Mouse (Mus musculus) lung, embryonic 14.5 days (tissue): Measurements from ENCODE around the gene 4930426L09Rik. TPM values are rescaled to one million over a fixed set of nuclear protein-coding genes. Genes with fewer than 3 reads are reported as not detected.

Experiments used
- ATAC-seq: fragments of 200-750 bp; cut with Nextera tagmentation; 2 replicates; pipeline ENCODE4 v1.8.0; 2017; ENCODE audit warnings: mild to moderate bottlenecking, moderate TSS enrichment, moderate library complexity; ENCODE audit not compliant: insufficient read depth
- DNase-seq: peaks from one replicate; pipeline ENCODE4 v3.0.0-alpha.2; 2015
- H3K27ac ChIP-seq: fragments of 300-500 bp; sonication (generic); 2 replicates; pipeline ENCODE4 v1.5.1; 2014; ENCODE audit warnings: low read depth, mild to moderate bottlenecking, moderate library complexity
- H3K27me3 ChIP-seq: fragments of 300-500 bp; sonication (generic); 2 replicates; pipeline ENCODE4 v1.6.1; 2014; ENCODE audit warnings: low read length, control low read depth; ENCODE audit not compliant: insufficient read depth
- H3K36me3 ChIP-seq: fragments of 300-500 bp; sonication (generic); 2 replicates; pipeline ENCODE4 v1.6.1; 2014; ENCODE audit warnings: control low read depth; ENCODE audit not compliant: insufficient read depth
- H3K4me1 ChIP-seq: fragments of 300-500 bp; sonication (generic); 2 replicates; pipeline ENCODE4 v1.6.1; 2014; ENCODE audit warnings: antibody characterized with exemption, control low read depth; ENCODE audit not compliant: insufficient read depth
- H3K4me2 ChIP-seq: fragments of 300-500 bp; sonication (generic); 2 replicates; pipeline ENCODE4 v1.6.1; 2014; ENCODE audit warnings: mild to moderate bottlenecking
- H3K4me3 ChIP-seq: fragments of 300-500 bp; sonication (generic); 2 replicates; pipeline ENCODE4 v1.5.1; 2014; ENCODE audit warnings: low read depth, low read length
- H3K9ac ChIP-seq: fragments of 300-500 bp; sonication (generic); 2 replicates; pipeline ENCODE4 v1.6.1; 2014
- H3K9me3 ChIP-seq: fragments of 300-500 bp; sonication (generic); 2 replicates; pipeline ENCODE4 v1.6.1; 2016; ENCODE audit warnings: low read depth, low read length, control low read depth
- CTCF ChIP-seq: IDR thresholded peaks from 2 replicates; pipeline ENCODE4 v1.5.1; 2016; ENCODE audit warnings: antibody characterized with exemption, low read depth
- WGBS: fragments of 180-500 bp; shearing (Covaris S2); extraction: QIAGEN DNeasy Blood & Tissue Kit; methylation state at CpG from one replicate; pipeline ENCODE4 v1.1.7; 2014; 5-methylcytosine and 5-hydroxymethylcytosine counted together
- polyA plus RNA-seq: library from polyadenylated mRNA; unstranded; fragments of >200 nt; fragmentation: Nextera tagmentation; extraction: Ambion mirVana; gene quantifications from 2 replicates; pipeline ENCODE4 v1.2.1, GENCODE M21; 2014

4930426L09Rik gene
- polyA plus RNA-seq, result 0.42 and 0.57 TPM in 2 replicates

DNA sequence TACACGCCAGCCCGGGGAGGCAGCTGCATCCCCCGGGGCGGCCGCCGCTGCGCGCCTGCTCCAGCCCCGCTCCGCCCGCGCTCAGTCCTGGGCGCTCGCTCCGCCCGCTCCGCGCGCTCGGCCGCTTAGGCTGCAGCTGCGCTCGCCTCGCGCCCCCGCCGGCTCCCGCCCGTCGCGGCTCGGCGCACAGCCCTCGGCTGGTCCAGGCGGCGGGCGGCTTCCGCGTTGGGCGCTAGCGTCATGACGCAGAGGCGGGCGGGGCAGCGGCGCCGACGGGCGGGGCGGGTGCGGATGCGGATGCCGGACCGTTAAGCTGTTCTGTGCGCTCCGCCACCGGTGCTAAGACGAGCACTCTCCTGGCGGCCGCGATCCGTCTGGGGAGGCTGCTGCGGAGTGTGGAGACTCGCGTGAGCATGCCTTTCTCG lies at the start of gene 4930426L09Rik, which contains the start of gene Pip4k2a:
Gene 4930426L09Rik, plus strand, starts transcription at position 290 of the 425 bp plus-strand sequence.
Gene Pip4k2a, minus strand, starts transcription at position 73 of the 425 bp plus-strand sequence.
- DNase-seq (peak; percentile 96), ATAC-seq (peak; percentile 99)
- Histone ChIP-seq H3K4me2 (peak within 1 kb of the TSS; percentile 93), H3K9me3 (no peaks in the 10 kb centered on the region), H3K27ac (peak within 1 kb of the TSS; percentile 92), H3K9ac (peak within 1 kb of the TSS; percentile 68), H3K36me3 (no peaks in the 10 kb centered on the region), H3K27me3 (no peaks in the 10 kb centered on the region), H3K4me1 (0 out of 2 replicates have a peak, but pooled peaks cover 2% of the 10 kb centered on the region), H3K4me3 (peak within 1 kb of the TSS; percentile 79)
- under 1% methylated on average over 65 of the region's 66 CpGs for WGBS
- TF ChIP-seq CTCF, result no peak

DNA sequence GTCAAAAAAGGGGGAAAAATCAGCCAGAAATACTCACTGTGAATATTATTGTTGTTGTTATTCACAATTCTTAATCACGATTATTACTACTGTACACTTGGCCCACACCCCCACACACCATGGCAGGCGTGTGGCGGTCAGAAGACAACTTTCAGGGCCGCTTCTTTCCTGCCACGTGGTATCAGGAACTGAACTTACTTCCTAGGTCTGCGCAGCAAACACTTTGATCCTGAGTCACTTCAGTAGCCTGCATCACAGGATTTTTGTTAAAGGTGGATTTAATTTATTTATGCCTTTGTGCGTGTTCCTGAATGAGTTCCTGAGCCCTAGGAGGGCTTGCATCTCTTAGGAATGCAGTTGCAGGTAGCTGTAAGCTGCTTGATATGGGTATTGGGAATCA lies 49.4 kb upstream of the 4930426L09Rik start:
- no peak for TF ChIP-seq CTCF
- Histone ChIP-seq H3K4me3 (no peak overlapping the region), H3K4me1 (peaks cover 7% of the 10 kb centered on the region), H3K4me2 (no peak overlapping the region), H3K27me3 (no peaks in the 10 kb centered on the region), H3K27ac (no peak overlapping the region), H3K9ac (no peak overlapping the region), H3K36me3 (no peaks in the 10 kb centered on the region), H3K9me3 (no peaks in the 10 kb centered on the region)
- ATAC-seq (no peak), DNase-seq (no peak)
- WGBS, result 76% methylated on average over 7 of the region's 7 CpGs

DNA sequence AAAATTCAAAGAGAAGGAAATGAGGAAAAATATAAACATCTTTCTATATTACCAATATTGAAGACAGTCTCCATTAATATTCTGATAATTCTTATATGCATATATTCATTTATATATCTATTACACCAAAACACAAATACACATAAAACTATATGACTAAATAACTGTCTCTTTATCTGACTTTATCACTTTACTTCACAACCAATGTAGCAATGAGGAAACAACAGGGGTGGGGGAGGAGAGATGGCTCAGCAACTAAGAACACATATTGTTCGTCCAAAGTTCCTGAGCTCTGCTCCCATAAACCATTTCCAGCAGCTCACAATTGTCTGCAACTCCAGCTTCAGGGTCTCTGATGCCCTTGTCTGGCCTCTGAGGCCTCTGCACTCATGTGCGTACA lies 47.4 kb upstream of the 4930426L09Rik start:
- no peaks in the 10 kb centered on the region for H3K9me3 ChIP-seq
- 74% methylated on average over 2 of the region's 2 CpGs for WGBS

DNA sequence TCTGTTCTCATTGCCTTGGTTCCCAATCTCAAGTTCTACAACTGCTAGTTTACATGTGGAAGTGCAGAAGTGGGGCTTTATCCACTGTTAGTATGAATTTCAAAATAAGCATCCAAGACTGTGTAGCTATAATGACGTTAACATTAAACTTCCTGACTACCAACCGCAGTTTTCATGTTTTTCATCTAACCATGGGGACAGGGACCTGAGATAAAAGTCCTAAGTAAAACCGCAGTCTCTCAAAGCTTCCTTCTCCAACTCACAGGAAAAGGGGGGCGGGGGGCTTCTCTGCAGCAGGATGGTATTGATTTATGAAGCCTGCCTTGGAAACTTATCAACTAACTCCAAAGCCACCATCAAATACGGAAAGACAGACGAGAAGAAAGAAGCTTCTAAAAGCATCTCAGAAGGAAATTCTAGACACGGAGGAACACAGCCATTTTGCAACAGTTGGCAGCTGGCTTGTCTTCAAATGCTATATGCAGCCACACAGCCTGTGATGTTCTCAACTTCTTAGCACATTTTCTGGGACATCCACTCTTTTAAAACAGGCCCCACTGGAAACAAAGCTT lies 46.0 kb upstream of the 4930426L09Rik start:
- WGBS, result 33% methylated on average over 7 of the region's 7 CpGs
- H3K9me3 ChIP-seq, result no peaks in the 10 kb centered on the region
- H3K27me3 ChIP-seq, result no peaks in the 10 kb centered on the region
- DNase-seq (peak; percentile 62), ATAC-seq (peak; percentile 24)
- no peak for TF ChIP-seq CTCF
- H3K4me1 ChIP-seq, result peaks cover 7% of the 10 kb centered on the region
- H3K9ac ChIP-seq, result no peak overlapping the region
- 0 out of 2 replicates have a peak overlapping the region, but pooled peaks have one; percentile 38 for H3K27ac ChIP-seq
- H3K36me3 ChIP-seq, result no peaks in the 10 kb centered on the region
- no peak overlapping the region for H3K4me3 ChIP-seq
- peak overlapping the region; percentile 21; the same call in 1 of the 2 replicates for H3K4me2 ChIP-seq

More for the DNA sequence above, 47.4 kb upstream of the 4930426L09Rik start:
- no peaks in the 10 kb centered on the region for H3K27me3 ChIP-seq
- TF ChIP-seq CTCF, result no peak
- no peak overlapping the region for H3K9ac ChIP-seq
- no peak overlapping the region for H3K4me3 ChIP-seq
- DNase-seq, result no peak
- H3K36me3 ChIP-seq, result no peaks in the 10 kb centered on the region
- no peak overlapping the region for H3K27ac ChIP-seq
- no peak for ATAC-seq
- no peak overlapping the region for H3K4me2 ChIP-seq
- H3K4me1 ChIP-seq, result peaks cover 7% of the 10 kb centered on the region

DNA sequence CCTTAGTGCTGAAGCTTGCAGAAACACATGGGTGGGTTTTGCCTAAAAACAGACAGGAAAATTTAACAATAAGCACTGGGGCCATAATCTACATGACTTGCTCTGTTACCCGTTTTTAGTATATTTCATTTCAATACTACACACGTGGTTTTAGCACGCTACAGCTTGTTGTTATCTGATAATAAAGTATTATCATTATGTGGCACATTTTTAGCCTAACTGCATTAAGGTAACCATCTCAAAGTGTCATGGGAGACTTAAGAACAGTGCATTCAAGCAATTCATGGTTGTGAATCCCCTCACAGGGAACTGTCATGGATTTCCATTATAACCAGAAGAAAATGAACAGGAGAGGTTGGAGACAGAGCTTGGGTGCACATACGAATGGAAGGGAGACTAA lies 43.7 kb upstream of the 4930426L09Rik start:
- no peaks in the 10 kb centered on the region for H3K36me3 ChIP-seq
- H3K9ac ChIP-seq, result no peak overlapping the region
- no peaks in the 10 kb centered on the region for H3K27me3 ChIP-seq
- DNase-seq, result no peak
- H3K27ac ChIP-seq, result no peak overlapping the region
- H3K4me1 ChIP-seq, result peaks cover 3% of the 10 kb centered on the region; the same call in 1 of the 2 replicates
- no peak overlapping the region for H3K4me3 ChIP-seq
- no peaks in the 10 kb centered on the region for H3K9me3 ChIP-seq
- no peak overlapping the region for H3K4me2 ChIP-seq
- no peak for ATAC-seq
- 79% methylated on average over 4 of the region's 4 CpGs for WGBS
- no peak for TF ChIP-seq CTCF

DNA sequence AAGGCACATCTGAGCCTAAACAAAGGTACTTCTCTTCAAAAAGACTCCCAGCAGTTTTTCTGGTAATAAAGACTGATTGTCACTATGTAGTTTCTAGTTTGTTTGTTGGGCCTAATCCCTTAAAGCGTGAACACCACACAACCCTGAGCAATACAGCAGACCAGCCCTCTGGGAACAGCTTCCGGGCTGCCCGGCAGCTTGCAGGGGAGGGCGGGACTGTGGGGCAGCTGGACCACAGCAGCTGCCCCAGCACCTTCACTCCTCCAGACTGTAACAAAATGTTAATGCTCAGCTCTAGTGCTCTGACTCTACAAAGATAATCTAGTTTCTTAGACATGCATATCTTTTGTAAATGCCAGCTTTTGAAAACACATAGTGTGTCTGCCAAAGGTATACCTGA lies 43.1 kb upstream of the 4930426L09Rik start:
- Histone ChIP-seq H3K4me3 (no peak overlapping the region), H3K27ac (no peak overlapping the region), H3K36me3 (no peaks in the 10 kb centered on the region), H3K4me1 (peaks cover 3% of the 10 kb centered on the region; the same call in 1 of the 2 replicates), H3K4me2 (no peak overlapping the region), H3K9me3 (no peaks in the 10 kb centered on the region), H3K27me3 (no peaks in the 10 kb centered on the region), H3K9ac (no peak overlapping the region)
- TF ChIP-seq CTCF, result no peak
- 53% methylated on average over 4 of the region's 4 CpGs for WGBS
- no peak for ATAC-seq
- no peak for DNase-seq

DNA sequence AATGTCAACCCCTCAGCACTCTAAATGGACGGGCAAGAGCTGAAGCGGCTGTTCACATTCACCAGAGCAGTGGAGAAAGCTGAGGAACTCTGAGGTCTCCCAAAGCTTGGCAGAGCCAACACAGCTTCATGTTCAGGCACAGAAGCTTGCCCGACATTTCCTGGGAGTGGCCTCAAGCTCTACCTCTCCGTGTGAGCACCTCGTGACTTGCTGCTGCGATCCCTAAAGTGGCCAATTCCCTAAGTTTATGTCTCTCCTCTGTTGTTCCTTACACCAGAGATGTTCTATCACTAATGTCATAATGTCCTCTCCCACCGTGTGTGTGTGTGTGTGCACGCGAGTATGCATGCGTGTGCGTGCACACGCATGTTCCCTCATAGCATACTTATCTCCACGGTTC lies 42.5 kb upstream of the 4930426L09Rik start:
- TF ChIP-seq CTCF, result no peak
- Histone ChIP-seq H3K9ac (no peak overlapping the region), H3K27ac (no peak overlapping the region), H3K4me2 (no peak overlapping the region), H3K4me3 (no peak overlapping the region), H3K9me3 (no peaks in the 10 kb centered on the region), H3K27me3 (no peaks in the 10 kb centered on the region), H3K36me3 (no peaks in the 10 kb centered on the region), H3K4me1 (peaks cover 3% of the 10 kb centered on the region; the same call in 1 of the 2 replicates)
- no peak for DNase-seq
- WGBS, result 82% methylated on average over 13 of the region's 13 CpGs
- ATAC-seq, result no peak
